Mouse (Mus musculus) T-helper 17 cell (primary cell): Measurements from ENCODE around the gene Cox7a2.

ENCODE experiments used
- in situ Hi-C, 2 experiments: fragments of 300-600 bp; cut with MboI, MseI; formaldehyde crosslinking; loops; 1 replicate in 1 of 2; 2 replicates in 1 of 2; pipeline ENCODE4 v1.15.1; 2025; ENCODE audit warnings: high pct_unique_total_duplicates in 2 of 2

The Cox7a2 gene

DNA sequence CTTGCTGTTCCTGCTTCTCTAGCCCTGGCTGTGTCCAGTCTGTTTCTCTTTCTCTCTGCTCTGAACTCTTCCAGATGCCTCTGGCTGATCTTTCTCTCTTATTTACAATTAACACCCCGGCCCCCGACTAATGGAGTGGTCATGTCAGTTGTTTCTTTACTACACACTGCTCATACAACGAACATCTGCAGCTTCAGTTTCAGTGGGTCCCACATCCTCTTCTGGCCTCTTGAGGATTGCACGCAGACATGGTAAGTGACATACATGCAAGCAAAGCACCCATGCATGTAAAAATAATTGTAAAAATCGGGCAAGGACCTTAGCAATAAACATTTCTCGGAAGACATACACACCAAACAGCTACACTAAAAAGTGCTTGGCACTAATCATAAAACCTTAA is 24.1 kb downstream of the Cox7a2 start:
- in situ Hi-C loops = no loop called here

DNA sequence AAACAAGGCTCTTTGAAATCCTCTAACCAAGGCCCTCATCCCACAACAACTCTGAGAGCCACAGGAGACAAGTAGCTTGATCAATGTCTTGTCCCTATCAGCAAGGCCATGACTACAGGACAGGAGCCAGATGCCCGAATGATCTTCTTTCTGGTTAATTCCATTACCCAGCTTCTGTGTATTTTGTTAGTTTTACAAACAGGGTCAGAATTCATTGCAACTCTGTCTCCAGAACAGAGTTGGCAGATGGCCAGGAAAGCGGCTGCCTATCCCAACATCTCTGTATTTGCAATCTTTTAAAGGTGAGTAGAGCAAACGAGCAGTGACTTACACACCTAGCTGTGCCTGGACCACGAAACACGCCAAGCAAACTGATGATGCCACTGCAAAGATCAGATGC is 29.4 kb downstream of the Cox7a2 start:
- in situ Hi-C loops = no loop called here

DNA sequence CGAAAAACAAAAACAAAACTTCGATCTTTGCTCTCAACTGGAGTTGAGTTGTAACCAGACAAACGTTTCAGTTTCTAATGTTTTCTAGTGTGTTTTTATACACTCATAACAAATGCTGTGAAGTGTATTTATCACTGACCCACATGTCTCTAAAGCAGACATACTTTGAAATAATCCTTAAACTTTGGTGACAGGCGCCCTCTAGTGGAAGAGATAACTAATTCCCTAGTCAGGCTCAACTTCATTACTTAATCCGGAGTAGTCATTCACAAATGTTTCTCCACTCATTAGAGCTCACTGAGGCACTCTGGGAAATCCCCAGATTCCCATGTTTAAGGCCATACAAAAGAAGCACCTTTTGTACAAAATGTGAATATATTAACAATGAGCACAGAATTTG is 36.6 kb downstream of the Cox7a2 start:
- in situ Hi-C loops = loop anchor here (5.0 kb wide), 3 partner anchors 671 to 956 kb away; no protein-coding TSS in a partner anchor

DNA sequence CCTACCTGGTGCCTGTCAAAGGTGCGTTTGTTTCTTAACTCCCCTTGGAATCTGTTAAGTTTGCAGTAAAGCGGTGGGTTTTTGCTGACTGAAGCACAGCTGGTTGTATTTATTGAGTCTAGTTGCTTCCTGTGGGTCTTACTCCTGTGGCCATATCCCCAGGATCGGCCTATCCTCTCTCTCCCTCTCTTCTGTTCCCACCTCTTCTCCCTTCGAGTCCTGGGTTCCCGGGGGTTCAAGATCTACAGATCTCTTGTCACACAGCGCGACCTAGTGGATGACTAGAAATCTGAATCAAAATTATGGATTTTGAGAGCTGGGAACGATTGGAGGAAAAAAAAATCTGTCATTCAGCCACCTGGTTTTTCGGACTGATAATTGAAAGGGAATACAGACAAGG is 38.6 kb downstream of the Cox7a2 start:
- in situ Hi-C loops = loop anchor here (5.0 kb wide), 3 partner anchors 669 to 954 kb away; no protein-coding TSS in a partner anchor

DNA sequence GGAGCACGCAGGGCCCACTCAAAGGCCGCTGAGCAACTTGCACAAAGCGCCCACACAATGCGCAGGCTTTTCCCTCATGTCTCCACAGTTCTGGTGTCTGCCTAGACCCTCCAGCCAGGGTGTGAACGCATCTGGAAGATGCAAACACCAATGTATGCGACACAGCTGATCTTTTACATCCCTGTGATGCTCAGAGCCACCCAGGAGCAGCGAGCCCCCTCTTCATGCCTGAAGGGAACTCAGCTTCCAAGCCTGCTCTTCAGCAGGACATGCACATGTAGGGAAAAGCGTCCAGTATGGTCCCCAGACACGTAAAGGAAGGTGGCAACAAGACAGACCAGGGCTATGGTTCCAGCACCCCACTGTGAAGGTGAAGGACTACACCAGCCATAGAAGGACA is 39.5 kb downstream of the Cox7a2 start:
- in situ Hi-C loops = loop anchor here (5.0 kb wide), 3 partner anchors 668 to 953 kb away; no protein-coding TSS in a partner anchor

DNA sequence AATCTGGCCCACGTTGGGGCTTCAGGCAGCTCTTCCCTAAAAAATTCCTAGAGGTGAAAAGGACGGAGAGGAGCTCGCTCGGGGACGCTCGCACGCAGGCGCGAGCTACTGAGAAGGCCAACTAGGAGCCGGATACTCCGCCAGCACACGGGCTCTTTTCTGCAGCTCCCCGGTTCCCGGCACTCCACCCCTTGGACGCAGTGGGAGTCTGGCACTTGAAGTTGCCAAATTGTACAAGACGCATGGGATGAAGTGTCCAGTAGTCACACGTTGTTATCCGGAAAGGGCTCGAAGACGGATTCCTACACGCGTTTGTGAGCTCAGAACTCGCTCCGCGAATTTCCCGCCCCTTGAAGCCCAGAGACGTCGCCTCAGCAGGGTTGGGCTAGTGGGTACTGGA is 40.2 kb downstream of the Cox7a2 start:
- in situ Hi-C loops = no loop called here

DNA sequence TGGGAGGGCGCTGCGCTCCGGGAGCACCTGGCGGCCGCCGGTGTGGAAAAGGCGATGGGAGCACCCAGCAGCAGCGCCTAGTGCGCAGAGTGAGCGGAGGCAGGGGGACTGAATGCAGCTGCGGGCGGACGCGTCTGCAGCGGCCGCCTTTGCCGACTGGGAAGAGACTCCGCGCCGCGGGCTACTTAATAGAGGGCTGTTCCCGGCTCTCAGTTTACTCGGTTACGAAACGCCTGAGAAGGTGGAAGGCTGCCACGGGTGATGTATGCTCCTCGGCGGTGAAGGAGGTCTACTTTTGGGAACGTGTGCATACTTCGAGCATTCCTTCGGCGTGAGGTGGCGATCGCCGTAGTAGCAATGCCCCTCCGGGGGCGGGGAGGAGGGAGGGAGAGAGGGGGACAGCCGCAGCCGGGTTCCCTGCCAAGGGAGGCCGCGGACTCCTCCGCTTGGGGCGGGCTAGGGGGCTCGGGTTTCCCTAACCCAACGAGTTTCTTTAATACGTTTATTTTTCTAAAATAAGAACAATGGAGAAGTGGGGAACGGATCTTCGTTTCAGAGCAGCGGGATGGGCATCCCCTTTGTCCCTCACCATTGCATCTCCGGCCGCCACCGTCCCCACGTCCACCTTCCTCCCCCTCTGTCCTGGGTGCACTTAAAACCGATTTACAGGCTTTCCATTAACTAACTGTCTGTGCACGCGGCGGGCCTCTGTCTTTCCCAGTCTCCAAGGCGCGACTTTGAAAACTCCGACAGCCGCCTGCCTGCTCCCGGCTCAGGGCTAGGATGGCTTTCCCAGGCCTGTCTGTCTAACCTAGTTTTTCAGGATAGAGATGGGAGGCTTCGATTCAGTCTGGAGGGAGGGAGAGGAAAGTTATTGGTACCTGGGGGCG is 41.0 kb downstream of the Cox7a2 start, which contains the start of gene Col12a1:
Col12a1 (minus strand) TSS at position 351 of the 890 bp plus-strand sequence.
- in situ Hi-C loops = no loop called here

DNA sequence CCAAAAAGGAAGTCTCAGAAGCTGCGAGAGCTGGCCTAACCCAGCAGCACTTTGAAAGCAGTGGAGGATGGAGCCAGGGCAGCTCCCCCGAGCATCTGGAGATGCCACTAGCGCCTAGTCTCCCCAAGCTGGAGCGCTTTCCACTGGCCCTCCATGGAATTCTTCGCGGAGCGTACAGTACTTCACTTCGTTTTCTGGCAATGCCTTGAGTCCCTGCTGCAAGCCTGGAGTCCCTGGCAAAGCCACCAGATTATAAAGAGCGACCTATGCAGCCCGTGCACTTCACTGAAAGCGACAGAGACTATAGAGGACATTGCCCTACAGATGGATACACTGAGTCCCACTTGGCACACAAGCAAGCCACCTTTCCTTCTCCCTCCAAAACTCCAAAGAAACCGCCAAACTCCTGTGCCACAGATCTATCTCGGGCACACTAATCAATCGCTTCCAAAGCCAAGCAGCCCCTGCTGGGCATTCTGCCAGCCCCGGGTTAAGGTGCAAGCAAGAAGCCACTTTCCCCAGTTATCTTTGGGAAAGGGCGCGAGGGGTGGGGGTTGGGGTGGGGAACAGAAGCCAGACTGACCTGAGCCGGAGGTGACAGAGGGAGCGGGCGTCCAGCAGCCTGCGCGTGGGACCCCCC is 41.7 kb downstream of the Cox7a2 start:
- in situ Hi-C loops = no loop called here

DNA sequence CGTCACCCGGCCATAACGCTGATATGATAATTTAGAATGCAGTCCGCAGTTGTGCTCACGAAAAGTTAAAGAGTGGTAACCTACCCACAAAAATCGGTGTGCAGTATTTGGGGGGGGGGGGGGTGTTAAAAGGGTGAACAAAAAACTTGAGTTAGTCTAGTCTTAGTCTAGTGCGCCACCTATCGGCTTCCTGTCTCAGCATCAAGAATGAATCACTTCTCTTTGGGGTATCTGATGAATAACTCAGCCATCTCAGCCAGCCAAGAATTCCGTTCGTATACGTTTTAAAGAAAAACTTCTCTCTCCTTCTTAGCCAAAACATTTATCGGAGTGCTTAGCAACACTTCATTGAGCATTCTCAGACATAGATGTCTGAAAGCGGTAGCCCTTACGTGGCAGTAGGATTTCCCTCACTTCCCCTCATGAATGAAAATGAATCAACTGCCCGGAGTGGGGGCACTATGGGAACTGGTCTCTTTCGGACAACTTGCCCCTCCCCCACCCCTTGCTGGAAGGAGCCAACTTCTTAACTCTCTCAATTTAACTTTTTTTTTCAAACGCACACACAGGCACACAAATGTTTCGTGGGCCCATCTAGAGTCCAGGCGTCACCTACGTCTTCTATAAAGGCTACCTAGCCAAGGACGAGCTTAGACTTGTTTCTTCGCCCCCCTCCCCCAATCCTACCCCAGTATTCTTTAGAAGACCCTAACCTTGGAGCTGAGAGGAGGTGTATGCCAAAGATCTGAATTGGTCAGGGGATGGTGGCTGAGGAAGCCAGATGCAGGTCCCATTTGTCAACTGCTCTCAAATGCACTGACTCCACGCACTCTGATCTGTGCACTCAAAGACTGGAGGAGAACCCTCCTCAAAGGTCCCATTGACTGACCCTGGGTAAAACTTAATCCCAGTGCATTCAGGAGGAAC is 42.5 kb downstream of the Cox7a2 start:
- in situ Hi-C loops = no loop called here

DNA sequence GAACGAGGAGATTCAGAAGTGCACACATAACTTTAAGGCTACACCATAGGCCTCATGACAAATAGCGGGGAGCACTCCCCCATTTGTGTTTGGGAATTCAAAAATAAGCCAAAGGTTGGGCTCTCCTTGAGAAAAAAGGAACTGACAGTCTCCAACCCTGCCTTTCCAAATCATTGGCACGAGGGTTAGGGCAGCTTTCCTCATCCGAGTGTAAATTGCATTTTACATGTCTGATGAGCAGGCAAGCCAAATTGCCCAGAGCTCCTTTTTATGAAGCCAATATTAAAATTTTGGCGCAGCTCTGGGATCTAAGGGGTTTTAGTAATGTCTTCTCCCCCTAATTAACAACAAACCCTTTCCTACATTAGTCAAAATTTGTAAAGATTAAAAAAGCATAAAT is 43.2 kb downstream of the Cox7a2 start:
- in situ Hi-C loops = no loop called here

DNA sequence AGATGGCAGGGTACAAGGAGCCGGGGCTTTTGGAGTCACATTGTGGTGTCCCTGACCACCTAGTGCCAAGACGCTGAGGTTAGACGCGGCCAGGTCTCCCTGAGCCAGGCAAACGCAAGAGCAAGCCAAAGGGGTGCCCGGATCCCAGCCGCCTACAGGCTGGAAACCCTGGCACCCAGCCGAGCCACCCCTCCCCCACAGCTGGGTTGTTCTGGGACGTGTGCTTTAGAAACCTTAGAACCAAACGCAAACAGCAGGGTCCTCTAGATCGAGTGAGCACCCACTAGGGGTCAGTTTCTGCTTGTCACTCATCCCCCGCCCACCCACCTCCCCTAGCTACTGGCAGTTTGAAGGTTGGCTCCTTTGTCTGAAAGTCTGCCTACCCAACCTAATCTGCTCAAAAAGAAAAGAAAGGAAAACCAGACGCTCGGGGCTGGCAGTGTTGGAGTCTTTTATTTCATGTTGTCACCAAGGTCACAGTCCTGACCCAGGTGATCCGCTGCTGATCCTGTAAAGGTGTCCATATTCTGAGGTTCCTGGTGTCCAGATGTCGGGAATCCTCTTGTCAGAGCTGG is 45.1 kb downstream of the Cox7a2 start:
- in situ Hi-C loops = no loop called here
